Mouse (Mus musculus) liver, postnatal 0 days (tissue): ENCODE data around the gene Clmn.

Source experiments
- CTCF ChIP-seq: sonication (generic); IDR thresholded peaks from 2 replicates; pipeline ENCODE4 v1.5.1; 2016; ENCODE audit warnings: antibody characterized with exemption, low read depth
- EP300 ChIP-seq: IDR thresholded peaks from 2 replicates; pipeline ENCODE4 v1.6.1; 2016; ENCODE audit warnings: antibody characterized with exemption, low read depth, mild to moderate bottlenecking

- TF ChIP-seq CTCF (no peak), EP300 (no peak)
These were observed 43.3 kb upstream of the Clmn start for GRCm38 (mm10) chr12:104908024-104908781.
